Mouse (Mus musculus) kidney, adult 2 months (tissue): ENCODE data around the gene Tuba3a.

Experiments used
- CTCF ChIP-seq: fragments of 200-500 bp; conservative IDR thresholded peaks from 2 replicates; pipeline ENCODE4 v1.5.1; 2011; ENCODE audit warnings: low read depth, mild to moderate bottlenecking, control low read depth, low read length, moderate library complexity, mixed read lengths; ENCODE audit not compliant: insufficient read depth, insufficient read length
- POLR2A ChIP-seq: fragments of 200-500 bp; IDR thresholded peaks from one replicate; pipeline ENCODE4 v1.6.1; 2011; ENCODE audit warnings: low read depth, low read length, control low read depth

DNA sequence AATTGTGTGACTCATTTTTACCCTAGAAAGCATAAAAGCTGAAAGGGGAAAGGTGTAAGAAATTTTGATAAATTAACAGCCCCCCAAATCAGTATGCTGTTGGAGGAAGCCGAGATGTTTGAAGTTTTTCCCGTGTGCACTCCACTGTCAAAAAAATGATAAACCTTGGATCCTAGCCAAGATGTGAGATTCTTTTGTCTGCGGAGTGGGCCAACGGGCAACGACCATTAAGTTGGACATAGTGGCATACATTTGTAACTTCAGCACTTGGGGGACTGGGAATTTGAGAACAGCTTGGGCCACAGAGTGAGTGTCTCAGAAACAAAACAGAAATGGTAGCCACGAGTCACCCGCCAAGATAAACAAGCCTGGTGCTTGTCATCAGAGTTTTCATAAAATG lies 31.2 kb upstream of the Tuba3a start:
- TF ChIP-seq CTCF (no peak), POLR2A (no peak)
